Mouse (Mus musculus) ES-E14 (cell line): Measurements from ENCODE around the gene Traf3ip1.

Experiments
- HCFC1 ChIP-seq: IDR thresholded peaks from 2 replicates; pipeline ENCODE4 v1.6.1; 2012; ENCODE audit warnings: low read length, inconsistent platforms, borderline replicate concordance; ENCODE audit not compliant: insufficient read depth
- MAFK ChIP-seq: IDR thresholded peaks from 2 replicates; pipeline ENCODE4 v1.6.1; 2014; ENCODE audit warnings: mild to moderate bottlenecking, low read depth, low read length, inconsistent platforms; ENCODE audit not compliant: insufficient read depth
- ZC3H11A ChIP-seq: IDR thresholded peaks from 2 replicates; pipeline ENCODE4 v1.6.1; 2012; ENCODE audit warnings: low read depth, mild to moderate bottlenecking, inconsistent platforms, low read length, borderline replicate concordance
- ZNF384 ChIP-seq: IDR thresholded peaks from 2 replicates; pipeline ENCODE4 v1.6.1; 2012; ENCODE audit warnings: low read depth, low read length, inconsistent platforms

GRCm38 (mm10) chr1:91465244-91465643 is 29.2 kb upstream of the Traf3ip1 start:
- no peak for TF ChIP-seq MAFK
- no peak for TF ChIP-seq ZC3H11A
- no peak for TF ChIP-seq ZNF384
- no peak for TF ChIP-seq HCFC1
